Mouse (Mus musculus) forebrain, embryonic 14.5 days (tissue): Measurements from ENCODE around the gene Bicc1. TPM values are rescaled to one million over a fixed set of nuclear protein-coding genes. Genes with fewer than 3 reads are reported as not detected.

Experiments used
- ATAC-seq: fragments of 200-750 bp; cut with Nextera tagmentation; 2 replicates; pipeline ENCODE4 v1.8.0; 2017; ENCODE audit warnings: mild to moderate bottlenecking, moderate library complexity
- DNase-seq: peaks from one replicate; pipeline ENCODE4 v3.0.0-alpha.2; 2015; ENCODE audit warnings: low spot score
- H3K27ac ChIP-seq: fragments of 300-500 bp; sonication (generic); 2 replicates; pipeline ENCODE4 v1.5.1; 2014; ENCODE audit warnings: low read depth, mild to moderate bottlenecking, control low read depth, low read length, moderate library complexity
- H3K27me3 ChIP-seq: fragments of 300-500 bp; sonication (generic); replicated peaks from 2 replicates; pipeline ENCODE4 v1.6.1; 2014; ENCODE audit warnings: low read length, control low read depth, mixed read lengths; ENCODE audit not compliant: control insufficient read depth, insufficient read depth
- H3K36me3 ChIP-seq: fragments of 300-500 bp; sonication (generic); 2 replicates; pipeline ENCODE4 v1.6.1; 2014; ENCODE audit warnings: low read length, control low read depth; ENCODE audit not compliant: control insufficient read depth, insufficient read depth
- H3K4me1 ChIP-seq: fragments of 300-500 bp; sonication (generic); 2 replicates; pipeline ENCODE4 v1.6.1; 2014; ENCODE audit warnings: antibody characterized with exemption, low read length, control low read depth; ENCODE audit not compliant: control insufficient read depth, insufficient read depth
- H3K4me2 ChIP-seq: fragments of 300-500 bp; sonication (generic); 2 replicates; pipeline ENCODE4 v1.6.1; 2014; ENCODE audit warnings: mild to moderate bottlenecking, control low read depth, low read length
- H3K4me3 ChIP-seq: fragments of 300-500 bp; sonication (generic); 2 replicates; pipeline ENCODE4 v1.5.1; 2014; ENCODE audit warnings: low read depth, low read length, control low read depth
- H3K9ac ChIP-seq: fragments of 300-500 bp; sonication (generic); 2 replicates; pipeline ENCODE4 v1.6.1; 2014; ENCODE audit warnings: mild to moderate bottlenecking, low read length, control low read depth, moderate library complexity
- H3K9me3 ChIP-seq: fragments of 300-500 bp; sonication (generic); replicated peaks from 2 replicates; pipeline ENCODE4 v1.6.1; 2016; ENCODE audit warnings: low read length, control low read depth, mixed read lengths; ENCODE audit not compliant: control insufficient read depth
- whole genome bisulfite sequencing: fragments of 180-500 bp; shearing (Covaris S2); extraction: QIAGEN DNeasy Blood & Tissue Kit; methylation state at CpG from one replicate; pipeline ENCODE4 v1.1.7; 2014; 5-methylcytosine and 5-hydroxymethylcytosine counted together
- polyA plus RNA-seq: library from polyadenylated mRNA; unstranded; fragments of >200 nt; fragmentation: Nextera tagmentation; extraction: Ambion mirVana; gene quantifications from 2 replicates; pipeline ENCODE4 v1.2.1, GENCODE M21; 2014

Gene Bicc1
- 3.2 and 3.8 TPM in 2 replicates for polyA plus RNA-seq

- DNase-seq (peak; percentile 45), ATAC-seq (peak; percentile 92)
- WGBS = 6% methylated on average over 9 of the region's 69 CpGs
- H3K4me3 ChIP-seq = peak within 1 kb of the TSS; percentile 60
- no peaks in the 10 kb centered on the region for H3K4me1 ChIP-seq
- no peak within 1 kb of the TSS for H3K27ac ChIP-seq
- H3K9me3 ChIP-seq = no peaks in the 10 kb centered on the region
- no peaks in the 10 kb centered on the region for H3K36me3 ChIP-seq
- H3K27me3 ChIP-seq = peaks cover 10% of the 10 kb centered on the region; the same call in 1 of the 2 replicates
- H3K4me2 ChIP-seq = peak within 1 kb of the TSS; percentile 81
- peak within 1 kb of the TSS; percentile 60 for H3K9ac ChIP-seq
Measured at GRCm38 (mm10) chr10:71159676-71160235, at the start of gene Bicc1. Gene Bicc1 (minus strand): TSS chr10:71159700.

- H3K36me3 ChIP-seq = no peaks in the 10 kb centered on the region
- H3K9ac ChIP-seq = no peak overlapping the region
- no peaks in the 10 kb centered on the region for H3K27me3 ChIP-seq
- no peak overlapping the region for H3K27ac ChIP-seq
- H3K4me3 ChIP-seq = no peak overlapping the region
- DNase-seq = no peak
- H3K4me2 ChIP-seq = no peak overlapping the region
- no peaks in the 10 kb centered on the region for H3K4me1 ChIP-seq
- WGBS = 89% methylated on average over 2 of the region's 2 CpGs
- H3K9me3 ChIP-seq = no peaks in the 10 kb centered on the region
- ATAC-seq = no peak
Measured at GRCm38 (mm10) chr10:71201512-71201911, 42.0 kb upstream of the Bicc1 start.

GRCm38 (mm10) chr10:71200964-71201363 lies 41.5 kb upstream of the Bicc1 start:
- no peak for ATAC-seq

GRCm38 (mm10) chr10:71198676-71199075 lies 39.2 kb upstream of the Bicc1 start:
- 96% methylated on average over 8 of the region's 8 CpGs for WGBS
- no peak overlapping the region for H3K4me3 ChIP-seq
- DNase-seq (no peak), ATAC-seq (no peak)
- no peak overlapping the region for H3K4me2 ChIP-seq
- no peaks in the 10 kb centered on the region for H3K36me3 ChIP-seq
- no peaks in the 10 kb centered on the region for H3K9me3 ChIP-seq
- no peaks in the 10 kb centered on the region for H3K27me3 ChIP-seq
- H3K27ac ChIP-seq = no peak overlapping the region
- no peaks in the 10 kb centered on the region for H3K4me1 ChIP-seq
- H3K9ac ChIP-seq = no peak overlapping the region

More at GRCm38 (mm10) chr10:71200964-71201363, 41.5 kb upstream of the Bicc1 start:
- DNase-seq = no peak
- no peak overlapping the region for H3K4me3 ChIP-seq
- H3K9ac ChIP-seq = no peak overlapping the region
- no peaks in the 10 kb centered on the region for H3K36me3 ChIP-seq
- no peaks in the 10 kb centered on the region for H3K9me3 ChIP-seq
- H3K4me2 ChIP-seq = no peak overlapping the region
- no peaks in the 10 kb centered on the region for H3K27me3 ChIP-seq
- WGBS = 68% methylated on average over 5 of the region's 5 CpGs
- no peaks in the 10 kb centered on the region for H3K4me1 ChIP-seq
- H3K27ac ChIP-seq = no peak overlapping the region

GRCm38 (mm10) chr10:71197036-71197785 lies 37.7 kb upstream of the Bicc1 start:
- Histone ChIP-seq H3K27me3 (no peaks in the 10 kb centered on the region), H3K36me3 (no peaks in the 10 kb centered on the region), H3K4me3 (no peak overlapping the region), H3K9ac (no peak overlapping the region), H3K4me2 (no peak overlapping the region), H3K4me1 (no peaks in the 10 kb centered on the region), H3K27ac (no peak overlapping the region), H3K9me3 (no peaks in the 10 kb centered on the region)
- no peak for DNase-seq
- 86% methylated on average over 14 of the region's 14 CpGs for WGBS
- ATAC-seq = no peak

GRCm38 (mm10) chr10:71195501-71195900 lies 36.0 kb upstream of the Bicc1 start:
- WGBS = 54% methylated on average over 9 of the region's 9 CpGs

GRCm38 (mm10) chr10:71194713-71195112 lies 35.2 kb upstream of the Bicc1 start:
- DNase-seq (no peak), ATAC-seq (no peak)
- Histone ChIP-seq H3K4me3 (no peak overlapping the region), H3K27ac (no peak overlapping the region), H3K9me3 (no peaks in the 10 kb centered on the region), H3K9ac (no peak overlapping the region), H3K27me3 (no peaks in the 10 kb centered on the region), H3K4me2 (no peak overlapping the region), H3K36me3 (no peaks in the 10 kb centered on the region), H3K4me1 (no peaks in the 10 kb centered on the region)
- 91% methylated on average over 7 of the region's 7 CpGs for WGBS

More at GRCm38 (mm10) chr10:71195501-71195900, 36.0 kb upstream of the Bicc1 start:
- Histone ChIP-seq H3K4me2 (no peak overlapping the region), H3K27ac (no peak overlapping the region), H3K36me3 (no peaks in the 10 kb centered on the region), H3K9me3 (no peaks in the 10 kb centered on the region), H3K9ac (no peak overlapping the region), H3K27me3 (no peaks in the 10 kb centered on the region), H3K4me3 (no peak overlapping the region), H3K4me1 (no peaks in the 10 kb centered on the region)
- DNase-seq = no peak
- no peak for ATAC-seq

- H3K9ac ChIP-seq = no peak overlapping the region
- no peak overlapping the region for H3K4me2 ChIP-seq
- no peaks in the 10 kb centered on the region for H3K4me1 ChIP-seq
- H3K27ac ChIP-seq = no peak overlapping the region
- no peak overlapping the region for H3K4me3 ChIP-seq
- no peaks in the 10 kb centered on the region for H3K9me3 ChIP-seq
- H3K36me3 ChIP-seq = no peaks in the 10 kb centered on the region
- no peaks in the 10 kb centered on the region for H3K27me3 ChIP-seq
- no peak for ATAC-seq
- no peak for DNase-seq
- WGBS = 55% methylated on average over 7 of the region's 7 CpGs
Measured at GRCm38 (mm10) chr10:71193319-71193718, 33.8 kb upstream of the Bicc1 start.

- Histone ChIP-seq H3K4me3 (no peak overlapping the region), H3K27me3 (no peaks in the 10 kb centered on the region), H3K9me3 (no peaks in the 10 kb centered on the region), H3K9ac (no peak overlapping the region), H3K4me2 (no peak overlapping the region), H3K36me3 (no peaks in the 10 kb centered on the region), H3K4me1 (no peaks in the 10 kb centered on the region), H3K27ac (no peak overlapping the region)
- WGBS = 80% methylated on average over 11 of the region's 11 CpGs
- DNase-seq (no peak), ATAC-seq (no peak)
Measured at GRCm38 (mm10) chr10:71192886-71193285, 33.4 kb upstream of the Bicc1 start.
